Mouse (Mus musculus) myocyte (in vitro differentiated cells): ENCODE data around the gene Bace1. TPM values are rescaled to one million over a fixed set of nuclear protein-coding genes. Genes with fewer than 3 reads are reported as not detected.

Experiments used
- H3K27me3 ChIP-seq: one replicate; pipeline ENCODE4 v1.6.1; 2011; ENCODE audit not compliant: control insufficient read depth, insufficient read depth, insufficient read length
- H3K36me3 ChIP-seq: one replicate; pipeline ENCODE4 v1.6.1; 2011; ENCODE audit not compliant: control insufficient read depth, insufficient read depth
- H3K4me2 ChIP-seq: one replicate; pipeline ENCODE4 v1.6.1; 2011; ENCODE audit warnings: low read depth, control low read depth
- H3K4me3 ChIP-seq: one replicate; pipeline ENCODE4 v1.5.1; 2011; ENCODE audit warnings: mild to moderate bottlenecking, control low read depth, moderate library complexity
- H3K79me2 ChIP-seq: one replicate; pipeline ENCODE4 v1.6.1; 2011; ENCODE audit not compliant: control insufficient read depth, insufficient read depth
- H3ac ChIP-seq: one replicate; pipeline ENCODE4 v1.6.1; 2011; ENCODE audit not compliant: control insufficient read depth, insufficient read length
- CEBPB ChIP-seq: IDR thresholded peaks from 2 replicates; pipeline ENCODE4 v1.6.1; 2011; ENCODE audit warnings: mild to moderate bottlenecking, moderate library complexity; ENCODE audit not compliant: poor library complexity, insufficient read depth, severe bottlenecking
- E2F4 ChIP-seq: IDR thresholded peaks from one replicate; pipeline ENCODE4 v1.6.1; 2011; ENCODE audit warnings: mild to moderate bottlenecking, control low read depth, moderate library complexity; ENCODE audit not compliant: insufficient read depth
- MAX ChIP-seq: IDR thresholded peaks from one replicate; pipeline ENCODE4 v1.6.1; 2011; ENCODE audit warnings: low read depth, mild to moderate bottlenecking, control low read depth
- MYOD1 ChIP-seq, 3 experiments: IDR thresholded peaks; one replicate each; pipeline ENCODE4 v1.6.1; 2011; ENCODE audit warnings: control low read depth in 2 of 3, low read depth in 2 of 3, mild to moderate bottlenecking in 2 of 3, moderate library complexity in 1 of 3; ENCODE audit not compliant: insufficient read length in 2 of 3, control insufficient read depth in 1 of 3
- MYOG ChIP-seq, 3 experiments: IDR thresholded peaks; one replicate each; pipeline ENCODE4 v1.6.1; 2011; ENCODE audit warnings: control low read depth in 2 of 3, low read depth in 2 of 3, mild to moderate bottlenecking in 2 of 3; ENCODE audit not compliant: insufficient read length in 2 of 3, control insufficient read depth in 1 of 3, insufficient read depth in 1 of 3
- POLR2A ChIP-seq: IDR thresholded peaks from one replicate; pipeline ENCODE4 v1.6.1; 2011; ENCODE audit warnings: low read depth, mild to moderate bottlenecking, control low read depth, moderate library complexity; ENCODE audit not compliant: insufficient read length
- POLR2AphosphoS2 ChIP-seq: IDR thresholded peaks from one replicate; pipeline ENCODE4 v1.6.1; 2011; ENCODE audit warnings: low read depth, control low read depth; ENCODE audit not compliant: insufficient read length
- REST ChIP-seq: IDR thresholded peaks from one replicate; pipeline ENCODE4 v1.6.1; 2011; ENCODE audit warnings: mild to moderate bottlenecking, control low read depth, moderate library complexity; ENCODE audit not compliant: insufficient read depth, insufficient read length
- SRF ChIP-seq: IDR thresholded peaks from one replicate; pipeline ENCODE4 v1.6.1; 2011; ENCODE audit warnings: low read depth; ENCODE audit not compliant: control insufficient read depth, insufficient read length
- TCF12 ChIP-seq: IDR thresholded peaks from one replicate; pipeline ENCODE4 v1.6.1; 2011; ENCODE audit warnings: mild to moderate bottlenecking, control low read depth; ENCODE audit not compliant: poor library complexity, insufficient read depth, severe bottlenecking
- TCF3 ChIP-seq: IDR thresholded peaks from one replicate; pipeline ENCODE4 v1.6.1; 2011; ENCODE audit warnings: low read depth, control low read depth; ENCODE audit not compliant: insufficient read length
- USF1 ChIP-seq: IDR thresholded peaks from one replicate; pipeline ENCODE4 v1.6.1; 2011; ENCODE audit warnings: low read depth, mild to moderate bottlenecking, control low read depth, moderate library complexity
- polyA plus RNA-seq: library from polyadenylated mRNA; unstranded; fragments of >200 nt; fragmentation: generic; extraction: Trizol; gene quantifications from one replicate; pipeline ENCODE4 v1.2.1, GENCODE M21; 2012; ENCODE audit warnings: missing spikeins

Bace1 gene
- polyA plus RNA-seq, 1 experiment = 14.5 TPM

DNA sequence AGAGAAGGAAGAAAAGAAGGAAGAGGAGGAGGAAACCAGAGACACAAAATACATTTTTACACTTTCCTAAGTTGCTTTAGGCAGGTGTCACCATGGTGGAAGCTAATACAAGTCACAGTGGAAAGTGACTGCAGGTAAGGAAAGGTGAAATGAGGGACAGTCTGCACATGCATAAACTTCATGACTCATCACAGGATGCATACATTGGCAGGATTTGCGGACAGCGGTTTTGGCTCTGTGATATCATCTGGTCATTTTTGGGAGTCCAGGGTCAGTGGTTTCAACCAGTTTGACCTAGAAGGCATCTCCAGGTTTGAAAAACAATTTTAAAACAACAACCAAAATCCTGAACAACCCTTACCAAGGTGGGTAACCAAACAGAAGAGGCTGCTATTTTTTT lies 13.4 kb downstream of the Bace1 start:
- TF ChIP-seq MYOD1 (IDR thresholded peaks at IDR 0.05; ENCODE audit: control insufficient read depth in 1 of 3, insufficient read length in 2 of 3, low read depth in 2 of 3) = no peak
- no peaks in the 10 kb centered on the region for H3K27me3 ChIP-seq
- H3K4me2 ChIP-seq = no peak overlapping the region
- H3K36me3 ChIP-seq = peaks cover 2% of the 10 kb centered on the region
- no peaks in the 10 kb centered on the region for H3K79me2 ChIP-seq
- no peak overlapping the region for H3K4me3 ChIP-seq
- no peak overlapping the region for H3ac ChIP-seq

DNA sequence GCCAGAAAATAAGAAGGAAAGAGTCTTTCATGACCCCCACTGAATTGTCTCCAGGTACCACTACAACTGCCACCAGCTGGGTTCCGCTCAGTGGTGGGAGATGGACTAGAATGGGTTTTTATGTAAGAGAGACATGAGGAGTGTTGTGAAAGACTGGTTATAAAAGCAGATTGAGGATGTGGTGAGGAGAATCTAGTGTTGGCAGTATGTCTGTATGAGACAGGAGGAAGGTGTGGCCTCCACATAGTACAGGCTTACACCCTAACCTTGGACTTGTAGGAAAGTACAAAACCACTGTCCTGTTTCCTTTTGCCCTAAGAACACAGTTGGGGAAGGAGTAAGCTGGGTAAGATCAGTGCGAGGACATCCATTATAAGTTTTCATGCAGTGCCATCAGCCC lies 15.3 kb downstream of the Bace1 start:
- Histone ChIP-seq H3ac (no peak overlapping the region), H3K27me3 (no peaks in the 10 kb centered on the region), H3K4me2 (no peak overlapping the region), H3K79me2 (no peaks in the 10 kb centered on the region), H3K36me3 (peaks cover 19% of the 10 kb centered on the region), H3K4me3 (no peak overlapping the region)
- TF ChIP-seq TCF12 (no peak), POLR2AphosphoS2 (no peak), TCF3 (no peak), MAX (no peak), CEBPB (no peak)

DNA sequence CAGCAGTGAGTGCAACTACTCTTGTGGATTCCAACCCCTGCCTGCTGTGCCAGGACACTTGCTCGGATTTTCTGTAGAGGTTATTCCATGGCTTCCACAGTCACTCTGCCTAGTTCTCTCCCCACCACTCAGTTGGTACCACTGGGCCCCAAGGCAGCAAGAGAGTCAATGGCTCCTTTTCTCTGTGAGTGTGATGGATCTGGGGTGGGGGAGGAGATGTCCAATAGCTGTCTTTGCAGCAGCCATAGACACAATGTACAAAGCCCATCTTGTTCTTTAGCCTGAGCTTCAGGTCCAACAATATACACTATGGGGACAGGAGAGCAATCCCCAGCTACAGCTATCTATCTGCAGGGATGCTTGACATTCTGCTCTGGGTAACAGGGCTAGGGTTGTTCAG lies 15.8 kb downstream of the Bace1 start:
- Histone ChIP-seq H3K4me2 (no peak overlapping the region), H3K79me2 (no peaks in the 10 kb centered on the region), H3K27me3 (no peaks in the 10 kb centered on the region), H3K36me3 (peaks cover 23% of the 10 kb centered on the region), H3K4me3 (no peak overlapping the region), H3ac (no peak overlapping the region)
- no peak for TF ChIP-seq MYOG (IDR thresholded peaks at IDR 0.05; ENCODE audit: control insufficient read depth in 1 of 3, insufficient read depth in 1 of 3, insufficient read length in 2 of 3, low read depth in 2 of 3)
- TF ChIP-seq CEBPB = no peak
- no peak for TF ChIP-seq POLR2A
- no peak for TF ChIP-seq MAX
- TF ChIP-seq REST = no peak
- TF ChIP-seq TCF3 = no peak
- no peak for TF ChIP-seq E2F4
- TF ChIP-seq TCF12 = no peak
- no peak for TF ChIP-seq USF1
- no peak for TF ChIP-seq SRF
- TF ChIP-seq MYOD1 (IDR thresholded peaks at IDR 0.05; ENCODE audit: control insufficient read depth in 1 of 3, insufficient read length in 2 of 3, low read depth in 2 of 3) = no peak

DNA sequence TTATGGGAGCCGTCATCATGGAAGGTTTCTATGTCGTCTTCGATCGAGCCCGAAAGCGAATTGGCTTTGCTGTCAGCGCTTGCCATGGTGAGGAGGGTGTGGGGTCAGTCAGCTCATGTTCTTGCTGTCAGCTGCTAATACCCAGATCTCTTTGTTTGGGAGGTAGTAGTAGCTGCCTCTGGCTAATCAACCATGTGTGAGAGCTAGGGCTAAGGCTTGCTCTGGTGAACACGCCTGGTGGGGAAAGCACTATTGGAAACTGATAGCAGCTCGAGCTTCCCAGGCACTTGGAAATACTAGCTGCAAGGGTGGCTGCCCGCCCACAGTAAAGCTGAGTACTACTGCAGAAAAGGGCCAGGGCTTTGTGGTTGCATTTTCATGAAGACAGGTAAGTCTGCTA lies 21.0 kb downstream of the Bace1 start:
- Histone ChIP-seq H3K79me2 (no peaks in the 10 kb centered on the region), H3ac (no peak overlapping the region), H3K4me2 (no peak overlapping the region), H3K36me3 (peaks cover 65% of the 10 kb centered on the region), H3K27me3 (no peaks in the 10 kb centered on the region), H3K4me3 (no peak overlapping the region)
- no peak for TF ChIP-seq MYOG (IDR thresholded peaks at IDR 0.05; ENCODE audit: control insufficient read depth in 1 of 3, insufficient read depth in 1 of 3, insufficient read length in 2 of 3, low read depth in 2 of 3)
- TF ChIP-seq TCF3 = no peak
- no peak for TF ChIP-seq USF1
- TF ChIP-seq REST = no peak
- no peak for TF ChIP-seq MYOD1 (IDR thresholded peaks at IDR 0.05; ENCODE audit: control insufficient read depth in 1 of 3, insufficient read length in 2 of 3, low read depth in 2 of 3)
- no peak for TF ChIP-seq TCF12
- no peak for TF ChIP-seq E2F4
- TF ChIP-seq POLR2AphosphoS2 = no peak
- TF ChIP-seq MAX = no peak
- TF ChIP-seq SRF = no peak
- no peak for TF ChIP-seq CEBPB
- TF ChIP-seq POLR2A = no peak

DNA sequence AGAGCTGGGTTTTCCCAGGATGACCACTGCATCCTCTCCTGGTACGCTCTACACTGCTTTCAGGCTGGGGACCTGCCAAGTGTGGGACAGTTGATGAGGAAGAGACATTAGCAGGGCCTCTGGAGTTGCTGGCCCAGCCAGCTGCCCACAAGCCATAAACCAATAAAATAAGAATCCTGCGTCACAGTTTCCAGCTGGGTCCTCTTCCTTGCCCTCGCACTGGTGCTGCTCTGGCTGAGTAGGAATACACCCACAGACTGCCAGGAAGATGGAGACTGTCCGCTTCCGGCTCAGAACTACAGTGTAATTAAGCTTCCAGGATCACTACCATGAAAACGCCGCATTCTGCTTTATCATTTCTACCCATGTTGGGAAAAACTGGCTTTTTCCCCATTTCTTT lies 23.4 kb downstream of the Bace1 start:
- TF ChIP-seq TCF12 = no peak
- TF ChIP-seq MYOG (IDR thresholded peaks at IDR 0.05; ENCODE audit: control insufficient read depth in 1 of 3, insufficient read depth in 1 of 3, insufficient read length in 2 of 3, low read depth in 2 of 3) = no peak
- no peak for TF ChIP-seq REST
- no peak for TF ChIP-seq USF1
- no peak for TF ChIP-seq E2F4
- TF ChIP-seq TCF3 = no peak
- no peak for TF ChIP-seq POLR2AphosphoS2
- TF ChIP-seq MYOD1 (IDR thresholded peaks at IDR 0.05; ENCODE audit: control insufficient read depth in 1 of 3, insufficient read length in 2 of 3, low read depth in 2 of 3) = no peak
- no peak for TF ChIP-seq SRF
- no peak for TF ChIP-seq MAX
- TF ChIP-seq POLR2A = no peak
- TF ChIP-seq CEBPB = no peak
- Histone ChIP-seq H3K4me3 (no peak overlapping the region), H3K36me3 (peaks cover 78% of the 10 kb centered on the region), H3K79me2 (no peaks in the 10 kb centered on the region), H3K27me3 (no peaks in the 10 kb centered on the region), H3ac (no peak overlapping the region), H3K4me2 (no peak overlapping the region)
